Mouse (Mus musculus): Measurements from ENCODE around the gene Trf. TPM values are rescaled to one million over a fixed set of nuclear protein-coding genes. Genes with fewer than 3 reads are reported as not detected.

Trf gene
- total RNA-seq (2021), result 100 to 1,000 TPM; 131 to 135 TPM
- long read RNA-seq, experiment 1, transcript Trf-201 (17 exons, 2,571 nt), result major isoform, 400 of 419 reads
- long read RNA-seq, experiment 1, partial matches to known transcripts, result 8 of 419 reads
- long read RNA-seq, experiment 1, other reads (novel, unspliced or antisense), result 11 of 419 reads
- long read RNA-seq, experiment 2, transcript Trf-201 (17 exons, 2,571 nt), result major isoform, 280 of 299 reads
- long read RNA-seq, experiment 2, partial matches to known transcripts, result 5 of 299 reads
- long read RNA-seq, experiment 2, other reads (novel, unspliced or antisense), result 14 of 299 reads

GRCm38 (mm10) chr9:103230151-103230951 lies at the start of gene Trf, which contains the start of gene Gm20425:
Gene Trf (minus strand): TSS chr9:103230444.
Gene Gm20425 (minus strand): TSS chr9:103230307.
- intact Hi-C loops (cut with DNase I), result no loop called here
- Histone ChIP-seq H3K27ac (peak within 1 kb of the TSS; percentile 73), H3K4me3 (peak within 1 kb of the TSS; percentile 13; the same call in 1 of the 2 replicates)
- peak; percentile 24 to 43 for DNase-seq (ENCODE audit: extremely low spot score in 1 of 2, low spot score in 2 of 2)
- no peak for TF ChIP-seq CTCF (IDR thresholded peaks at IDR 0.05)

- intact Hi-C loops (cut with DNase I), result no loop called here
- H3K4me3 ChIP-seq, result no peak overlapping the region
- TF ChIP-seq CTCF (IDR thresholded peaks at IDR 0.05), result no peak
- no peak for DNase-seq (ENCODE audit: extremely low spot score in 1 of 2, low spot score in 2 of 2)
- no peak overlapping the region for H3K27ac ChIP-seq
These were observed 46.6 kb upstream of the Trf start for GRCm38 (mm10) chr9:103276876-103277275.

GRCm38 (mm10) chr9:103275676-103276075 lies 45.4 kb upstream of the Trf start:
- no peak for TF ChIP-seq CTCF (IDR thresholded peaks at IDR 0.05)
- no peak for DNase-seq (ENCODE audit: extremely low spot score in 1 of 2, low spot score in 2 of 2)
- Histone ChIP-seq H3K27ac (no peak overlapping the region), H3K4me3 (no peak overlapping the region)
- intact Hi-C loops (cut with DNase I), result no loop called here

- no peak overlapping the region for H3K27ac ChIP-seq
- no peak for TF ChIP-seq CTCF (IDR thresholded peaks at IDR 0.05)
- H3K4me3 ChIP-seq, result no peak overlapping the region
- intact Hi-C loops (cut with DNase I), result no loop called here
- no peak for DNase-seq (ENCODE audit: extremely low spot score in 1 of 2, low spot score in 2 of 2)
These were observed 44.6 kb upstream of the Trf start for GRCm38 (mm10) chr9:103274819-103275218.

- Histone ChIP-seq H3K27ac (no peak overlapping the region), H3K4me3 (no peak overlapping the region)
- no peak for DNase-seq (ENCODE audit: extremely low spot score in 1 of 2, low spot score in 2 of 2)
- intact Hi-C loops (cut with DNase I), result no loop called here
- TF ChIP-seq CTCF (IDR thresholded peaks at IDR 0.05), result no peak
These were observed 40.9 kb upstream of the Trf start for GRCm38 (mm10) chr9:103271104-103271503.

- no peak for TF ChIP-seq CTCF (IDR thresholded peaks at IDR 0.05)
- Histone ChIP-seq H3K27ac (no peak overlapping the region), H3K4me3 (no peak overlapping the region)
- intact Hi-C loops (cut with DNase I), result no loop called here
- DNase-seq (ENCODE audit: extremely low spot score in 1 of 2, low spot score in 2 of 2), result no peak
These were observed 35.5 kb upstream of the Trf start for GRCm38 (mm10) chr9:103265778-103266177.

- TF ChIP-seq CTCF (IDR thresholded peaks at IDR 0.05), result no peak
- H3K27ac ChIP-seq, result no peak overlapping the region
- no peak overlapping the region for H3K4me3 ChIP-seq
- intact Hi-C loops (cut with DNase I), result loop anchor here (10.0 kb wide), 1 partner anchor 278 kb away; no protein-coding TSS in a partner anchor
- DNase-seq (ENCODE audit: extremely low spot score in 1 of 2, low spot score in 2 of 2), result no peak
These were observed 22.7 kb upstream of the Trf start for GRCm38 (mm10) chr9:103252906-103253305.

- no peak for TF ChIP-seq CTCF (IDR thresholded peaks at IDR 0.05)
These were observed 18.4 kb upstream of the Trf start for GRCm38 (mm10) chr9:103248618-103249017.

GRCm38 (mm10) chr9:103246526-103247168 lies 16.4 kb upstream of the Trf start:
- TF ChIP-seq CTCF (IDR thresholded peaks at IDR 0.05), result no peak; the same call in none of the 2 replicates
- no peak for DNase-seq (ENCODE audit: extremely low spot score in 1 of 2, low spot score in 2 of 2)
- intact Hi-C loops (cut with DNase I), result no loop called here
- Histone ChIP-seq H3K4me3 (no peak overlapping the region), H3K27ac (no peak overlapping the region)

More at GRCm38 (mm10) chr9:103248618-103249017, 18.4 kb upstream of the Trf start:
- intact Hi-C loops (cut with DNase I), result no loop called here
- no peak overlapping the region for H3K27ac ChIP-seq
- H3K4me3 ChIP-seq, result no peak overlapping the region
- no peak for DNase-seq (ENCODE audit: extremely low spot score in 1 of 2, low spot score in 2 of 2)

- DNase-seq (ENCODE audit: extremely low spot score in 1 of 2, low spot score in 2 of 2), result no peak
These were observed 13.4 kb upstream of the Trf start for GRCm38 (mm10) chr9:103243640-103244039.

GRCm38 (mm10) chr9:103241206-103241605 lies 11.0 kb upstream of the Trf start:
- no peak overlapping the region for H3K27ac ChIP-seq
- no peak for DNase-seq (ENCODE audit: extremely low spot score in 1 of 2, low spot score in 2 of 2)
- no peak for TF ChIP-seq CTCF (IDR thresholded peaks at IDR 0.05)
- H3K4me3 ChIP-seq, result no peak overlapping the region
- intact Hi-C loops (cut with DNase I), result no loop called here

More at GRCm38 (mm10) chr9:103243640-103244039, 13.4 kb upstream of the Trf start:
- Histone ChIP-seq H3K4me3 (no peak overlapping the region), H3K27ac (no peak overlapping the region)
- intact Hi-C loops (cut with DNase I), result no loop called here
- no peak for TF ChIP-seq CTCF (IDR thresholded peaks at IDR 0.05)

- Histone ChIP-seq H3K4me3 (no peak overlapping the region), H3K27ac (no peak overlapping the region)
- intact Hi-C loops (cut with DNase I), result no loop called here
- TF ChIP-seq CTCF (IDR thresholded peaks at IDR 0.05), result no peak
- DNase-seq (ENCODE audit: extremely low spot score in 1 of 2, low spot score in 2 of 2), result no peak
These were observed 9.2 kb upstream of the Trf start for GRCm38 (mm10) chr9:103239471-103239870.
